Mouse (Mus musculus) intestine, postnatal 0 days (tissue): ENCODE results near the gene Gm10320. TPM values are rescaled to one million over a fixed set of nuclear protein-coding genes. Genes with fewer than 3 reads are reported as not detected.

Experiments used
- ATAC-seq: fragments of 200-750 bp; cut with Nextera tagmentation; 2 replicates; pipeline ENCODE4 v1.8.0; 2017; ENCODE audit warnings: mild to moderate bottlenecking, moderate TSS enrichment, moderate library complexity
- H3K27ac ChIP-seq: fragments of 300-500 bp; sonication (generic); 2 replicates; pipeline ENCODE4 v1.5.1; 2014; ENCODE audit warnings: mild to moderate bottlenecking, low read depth, low read length, moderate library complexity
- H3K27me3 ChIP-seq: fragments of 300-500 bp; sonication (generic); replicated peaks from 2 replicates; pipeline ENCODE4 v1.6.1; 2014; ENCODE audit warnings: low read length, mixed read lengths; ENCODE audit not compliant: control insufficient read depth, insufficient read depth
- H3K36me3 ChIP-seq: fragments of 300-500 bp; sonication (generic); 2 replicates; pipeline ENCODE4 v1.6.1; 2014; ENCODE audit warnings: mild to moderate bottlenecking, moderate library complexity; ENCODE audit not compliant: control insufficient read depth, insufficient read depth
- H3K4me1 ChIP-seq: fragments of 300-500 bp; sonication (generic); replicated peaks from 2 replicates; pipeline ENCODE4 v1.6.1; 2014; ENCODE audit warnings: antibody characterized with exemption, low read length, mixed read lengths; ENCODE audit not compliant: control insufficient read depth, insufficient read depth
- H3K4me2 ChIP-seq: fragments of 300-500 bp; sonication (generic); replicated peaks from 2 replicates; pipeline ENCODE4 v1.6.1; 2014; ENCODE audit warnings: low read depth, mild to moderate bottlenecking, moderate library complexity
- H3K4me3 ChIP-seq: fragments of 300-500 bp; sonication (generic); 2 replicates; pipeline ENCODE4 v1.5.1; 2014; ENCODE audit warnings: low read depth, low read length
- H3K9ac ChIP-seq: fragments of 300-500 bp; sonication (generic); 2 replicates; pipeline ENCODE4 v1.6.1; 2014; ENCODE audit warnings: mild to moderate bottlenecking, low read depth, low read length
- H3K9me3 ChIP-seq: fragments of 300-500 bp; sonication (generic); 2 replicates; pipeline ENCODE4 v1.6.1; 2016; ENCODE audit warnings: mixed run types; ENCODE audit not compliant: control insufficient read depth
- CTCF ChIP-seq: sonication (generic); IDR thresholded peaks from 2 replicates; pipeline ENCODE4 v1.5.1; 2016; ENCODE audit warnings: low read depth, mild to moderate bottlenecking, control low read depth, antibody characterized with exemption, moderate library complexity
- WGBS: fragments of 180-500 bp; shearing (Covaris S2); extraction: QIAGEN DNeasy Blood & Tissue Kit; methylation state at CpG from one replicate; pipeline ENCODE4 v1.1.7; 2014; 5-methylcytosine and 5-hydroxymethylcytosine counted together
- polyA plus RNA-seq: library from polyadenylated mRNA; unstranded; fragments of >200 nt; fragmentation: Nextera tagmentation; extraction: Ambion mirVana; gene quantifications from 2 replicates; pipeline ENCODE4 v1.2.1, GENCODE M21; 2015

Gm10320 gene
- polyA plus RNA-seq, 1 experiment from 2014 or later: 2.4 TPM

GRCm38 (mm10) chr13:98447741-98448140 lies 44.1 kb downstream of the Gm10320 start:
- no peak for ATAC-seq
- Histone ChIP-seq H3K4me3 (no peak overlapping the region), H3K36me3 (no peaks in the 10 kb centered on the region), H3K9me3 (0 out of 2 replicates have a peak, but pooled peaks cover 5% of the 10 kb centered on the region), H3K27ac (no peak overlapping the region), H3K4me2 (no peak overlapping the region), H3K9ac (no peak overlapping the region), H3K27me3 (no peaks in the 10 kb centered on the region), H3K4me1 (no peaks in the 10 kb centered on the region)
- WGBS: 80% methylated on average over 6 of the region's 6 CpGs
- no peak for TF ChIP-seq CTCF

GRCm38 (mm10) chr13:98445391-98446125 lies 46.2 kb downstream of the Gm10320 start:
- Histone ChIP-seq H3K36me3 (no peaks in the 10 kb centered on the region), H3K4me3 (no peak overlapping the region), H3K27me3 (no peaks in the 10 kb centered on the region), H3K4me1 (no peaks in the 10 kb centered on the region), H3K9me3 (no peaks in the 10 kb centered on the region), H3K27ac (no peak overlapping the region), H3K9ac (no peak overlapping the region), H3K4me2 (no peak overlapping the region)
- WGBS: 83% methylated on average over 7 of the region's 7 CpGs
- TF ChIP-seq CTCF: no peak
- ATAC-seq: no peak

GRCm38 (mm10) chr13:98441001-98441400 lies 50.8 kb downstream of the Gm10320 start:
- Histone ChIP-seq H3K4me2 (peak overlapping the region; percentile 13; the same call in 1 of the 2 replicates), H3K4me1 (no peaks in the 10 kb centered on the region), H3K36me3 (no peaks in the 10 kb centered on the region), H3K9me3 (no peaks in the 10 kb centered on the region), H3K4me3 (no peak overlapping the region), H3K27me3 (no peaks in the 10 kb centered on the region), H3K9ac (no peak overlapping the region), H3K27ac (no peak overlapping the region)
- ATAC-seq: no peak
- no peak for TF ChIP-seq CTCF
- WGBS: 78% methylated on average over 4 of the region's 4 CpGs

GRCm38 (mm10) chr13:98440293-98440952 lies 51.4 kb downstream of the Gm10320 start:
- no peaks in the 10 kb centered on the region for H3K4me1 ChIP-seq
- no peak for ATAC-seq
- H3K27me3 ChIP-seq: no peaks in the 10 kb centered on the region
- no peaks in the 10 kb centered on the region for H3K36me3 ChIP-seq
- no peak overlapping the region for H3K4me3 ChIP-seq
- 36% methylated on average over 13 of the region's 13 CpGs for WGBS
- H3K9ac ChIP-seq: no peak overlapping the region
- H3K4me2 ChIP-seq: peak overlapping the region; percentile 13; the same call in 1 of the 2 replicates
- H3K9me3 ChIP-seq: no peaks in the 10 kb centered on the region
- no peak overlapping the region for H3K27ac ChIP-seq
- TF ChIP-seq CTCF: no peak

Other genes with a start within 250 kb of the Gm10320 start
- 9.3 and 9.8 TPM in 2 replicates for gene Utp15, start 229.0 kb downstream of the Gm10320 start, polyA plus RNA-seq
- gene Ankra2, start 228.9 kb downstream of the Gm10320 start, polyA plus RNA-seq: 18.9 and 19.3 TPM in 2 replicates
- not detected in 2 replicates for gene Gm21976, start 212.1 kb downstream of the Gm10320 start, polyA plus RNA-seq
- 471 and 494 TPM in 2 replicates for gene Btf3, start 175.0 kb downstream of the Gm10320 start, polyA plus RNA-seq
- gene Foxd1, start 137.8 kb downstream of the Gm10320 start, polyA plus RNA-seq: not detected in 2 replicates
- 0.21 and 0.34 TPM in 2 replicates for gene Tmem174, start 145.4 kb upstream of the Gm10320 start, polyA plus RNA-seq
- gene Tmem171, start 202.8 kb upstream of the Gm10320 start, polyA plus RNA-seq: 48.6 and 56.7 TPM in 2 replicates